Mouse (Mus musculus) G1E (cell line): ENCODE results near the gene Shd. TPM values are rescaled to one million over a fixed set of nuclear protein-coding genes. Genes with fewer than 3 reads are reported as not detected.
A peak's percentile ranks its signal among the peaks of the same experiment; 100 is the strongest.

Source experiments
- ATAC-seq: 2 replicates; pipeline ENCODE4 v1.8.0; 2016; ENCODE audit warnings: mild to moderate bottlenecking; ENCODE audit not compliant: insufficient number of reproducible peaks, poor library complexity, low FRiP score, severe bottlenecking; ENCODE audit errors: extremely low read depth
- DNase-seq: peaks from one replicate; pipeline ENCODE4 v3.0.0; 2012; ENCODE audit warnings: low spot score
- H3K27me3 ChIP-seq: 2 replicates; pipeline ENCODE4 v1.6.1; 2012; ENCODE audit warnings: mild to moderate bottlenecking, low read length, inconsistent platforms; ENCODE audit not compliant: insufficient read depth
- H3K36me3 ChIP-seq: replicated peaks from 2 replicates; pipeline ENCODE3; 2012; ENCODE audit warnings: mild to moderate bottlenecking, inconsistent platforms
- H3K4me1 ChIP-seq: 2 replicates; pipeline ENCODE4 v1.6.1; 2012; ENCODE audit warnings: low read depth, low read length, inconsistent platforms, mixed read lengths; ENCODE audit not compliant: insufficient read depth
- H3K4me3 ChIP-seq: 2 replicates; pipeline ENCODE4 v1.5.1; 2012; ENCODE audit warnings: low read depth, mild to moderate bottlenecking, inconsistent platforms, low read length, moderate library complexity, mixed read lengths
- H3K9me3 ChIP-seq: replicated peaks from 2 replicates; pipeline ENCODE4 v1.6.1; 2012; ENCODE audit warnings: inconsistent platforms
- CTCF ChIP-seq: IDR thresholded peaks from 2 replicates; pipeline ENCODE4 v1.5.1; 2012; ENCODE audit warnings: low read depth, low read length, inconsistent platforms, mixed read lengths
- GATA1 ChIP-seq: IDR thresholded peaks from 2 replicates; pipeline ENCODE4 v1.6.1; 2012; ENCODE audit warnings: borderline replicate concordance, low read length, inconsistent platforms, mixed read lengths
- GATA2 ChIP-seq: IDR thresholded peaks from 2 replicates; pipeline ENCODE4 v1.6.1; 2012; ENCODE audit warnings: low read depth, low read length, inconsistent platforms, borderline replicate concordance
- POLR2AphosphoS5 ChIP-seq: IDR thresholded peaks from 2 replicates; pipeline ENCODE4 v1.6.1; 2012; ENCODE audit warnings: low read depth, low read length, inconsistent platforms; ENCODE audit not compliant: insufficient replicate concordance
- TAL1 ChIP-seq: conservative IDR thresholded peaks from 2 replicates; pipeline ENCODE4 v1.6.1; 2012; ENCODE audit warnings: low read depth, low read length, inconsistent platforms, mixed read lengths
- polyA plus RNA-seq: library from polyadenylated mRNA; stranded (reverse); fragments of >175 nt; gene quantifications from 2 replicates; pipeline ENCODE4 v1.2.3, GENCODE M21; 2012
- total RNA-seq, 2 experiments: library from RNA; stranded (forward) in 1 of 2; stranded (reverse) in 1 of 2; fragments of 200-1000 nt in 1 of 2; fragments of >200 nt in 1 of 2; fragmentation: Nextera tagmentation in 1 of 2; gene quantifications; 2 replicates each; pipeline ENCODE4 v1.2.3; 2014 to 2017

Gene Shd
- total and polyA plus RNA-seq, 3 experiments, result 0.33 TPM; not detected in 2

DNA sequence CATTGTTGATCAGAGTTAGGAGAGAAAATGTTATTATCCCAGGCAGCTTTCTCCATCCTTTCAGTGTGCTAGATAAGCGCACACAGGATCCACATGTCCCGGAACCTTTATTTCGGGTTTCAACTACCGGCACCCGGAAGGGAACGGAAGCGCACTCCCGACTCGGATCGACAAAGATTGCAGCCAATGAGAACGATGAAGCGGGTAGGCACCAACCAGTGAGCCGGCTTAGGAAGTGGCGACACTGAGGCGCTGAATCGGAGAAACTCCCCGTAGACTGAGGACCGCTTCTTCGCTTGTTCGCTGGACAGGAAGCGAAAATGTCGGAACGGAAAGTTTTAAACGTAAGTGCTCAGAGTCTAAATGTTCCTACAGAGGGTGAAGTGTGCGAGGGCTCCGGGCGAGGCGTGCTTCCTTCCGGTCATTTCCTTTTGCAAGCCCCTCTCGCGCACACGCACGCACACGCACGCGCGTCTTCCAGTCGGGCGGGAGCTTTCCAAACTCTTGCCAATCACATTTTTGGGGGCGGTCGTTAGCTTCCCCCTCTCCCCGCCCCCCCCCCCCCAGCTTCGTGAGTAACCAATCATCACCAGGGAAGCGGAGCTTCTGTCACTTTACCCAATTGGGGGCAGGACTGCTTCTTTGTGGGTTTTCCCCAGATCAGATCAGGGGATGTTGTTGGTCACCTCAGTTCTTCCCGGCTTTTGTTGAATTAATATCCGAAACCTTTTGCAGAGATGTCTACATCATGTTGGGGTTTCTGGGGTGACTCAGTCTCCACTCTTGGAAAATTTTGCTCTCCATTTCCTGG is 11.1 kb upstream of the Shd start, which contains the start of gene Yju2:
Yju2 (plus strand) TSS at position 182 of the 811 bp plus-strand sequence.
- Histone ChIP-seq H3K4me3 (peak within 1 kb of the TSS; percentile 71), H3K9me3 (no peaks in the 10 kb centered on the region), H3K36me3 (peaks cover 51% of the 10 kb centered on the region), H3K27me3 (peaks cover 9% of the 10 kb centered on the region), H3K4me1 (peaks cover 62% of the 10 kb centered on the region)
- TF ChIP-seq CTCF (no peak), GATA2 (no peak), TAL1 (no peak), POLR2AphosphoS5 (no peak), GATA1 (no peak)
- DNase-seq, result peak; percentile 99
- ATAC-seq, result peak; percentile 90

DNA sequence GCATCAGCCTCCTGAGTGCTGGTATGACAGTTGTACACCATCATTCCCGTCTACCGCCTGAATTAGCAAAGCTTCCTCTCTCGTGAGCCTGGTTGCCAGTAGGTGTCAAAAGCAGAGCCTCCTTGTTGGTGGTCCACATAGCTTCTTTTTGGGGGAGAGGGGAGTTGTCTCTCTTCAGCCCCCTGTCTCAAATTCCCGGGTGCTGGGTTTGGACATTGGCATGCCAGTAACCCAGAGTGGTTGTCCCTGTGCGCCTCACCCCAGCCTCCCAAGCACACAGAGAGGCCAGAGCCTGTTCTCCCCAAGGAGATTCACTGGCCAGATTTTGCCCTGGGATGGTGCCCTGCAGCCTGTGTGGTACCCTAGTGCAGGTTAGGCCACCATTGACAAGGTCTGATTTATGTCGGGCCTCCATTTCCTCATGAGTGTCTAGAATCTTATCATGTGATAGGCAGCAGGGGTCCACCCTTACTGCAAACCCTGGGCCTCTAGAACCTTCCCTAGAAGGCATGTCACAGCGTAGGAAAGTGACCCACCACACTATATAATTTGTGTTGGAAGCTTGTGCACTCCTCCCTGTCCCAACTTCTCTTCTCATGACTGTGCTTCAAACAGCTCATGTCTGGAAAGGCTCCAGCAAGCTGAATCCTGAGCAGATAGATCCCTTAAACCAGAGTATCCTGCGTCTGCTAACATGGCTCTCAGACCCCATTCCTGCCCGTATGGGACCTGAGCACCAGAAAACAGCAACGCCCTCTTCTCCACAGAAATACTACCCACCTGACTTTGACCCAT is 10.1 kb upstream of the Shd start:
- TF ChIP-seq TAL1, result no peak
- no peak for TF ChIP-seq GATA2
- H3K36me3 ChIP-seq, result peaks cover 62% of the 10 kb centered on the region
- peaks cover 1% of the 10 kb centered on the region for H3K27me3 ChIP-seq
- H3K4me3 ChIP-seq, result peak overlapping the region; percentile 71
- DNase-seq, result no peak
- no peak for ATAC-seq
- peaks cover 55% of the 10 kb centered on the region for H3K4me1 ChIP-seq
- H3K9me3 ChIP-seq, result no peaks in the 10 kb centered on the region

DNA sequence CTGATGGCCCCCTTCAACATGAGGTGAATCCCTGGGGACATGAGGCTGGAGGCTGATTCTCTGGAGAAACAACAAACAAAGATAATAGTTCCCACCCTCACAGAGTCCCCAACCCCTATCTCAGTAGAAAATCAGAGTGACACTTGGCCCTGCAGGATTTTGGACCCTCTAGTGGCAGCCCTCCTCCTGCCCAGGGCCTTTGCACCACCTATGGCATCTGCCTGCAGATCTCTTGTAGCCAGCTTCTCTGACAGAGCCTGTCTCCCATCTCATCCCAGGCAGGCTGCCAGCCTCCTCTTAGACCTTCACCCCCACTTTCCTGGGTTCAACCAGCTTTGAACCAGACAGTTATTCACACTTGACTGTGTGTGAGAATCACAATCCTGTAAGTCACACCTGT is 9.5 kb upstream of the Shd start:
- Histone ChIP-seq H3K9me3 (no peaks in the 10 kb centered on the region), H3K4me1 (peaks cover 55% of the 10 kb centered on the region), H3K4me3 (no peak overlapping the region), H3K36me3 (peaks cover 68% of the 10 kb centered on the region), H3K27me3 (no peaks in the 10 kb centered on the region; the same call in 1 of the 2 replicates)
- DNase-seq, result no peak
- TF ChIP-seq POLR2AphosphoS5, result no peak
- no peak for TF ChIP-seq GATA2
- TF ChIP-seq CTCF, result no peak
- no peak for TF ChIP-seq TAL1
- no peak for TF ChIP-seq GATA1
- ATAC-seq, result no peak

DNA sequence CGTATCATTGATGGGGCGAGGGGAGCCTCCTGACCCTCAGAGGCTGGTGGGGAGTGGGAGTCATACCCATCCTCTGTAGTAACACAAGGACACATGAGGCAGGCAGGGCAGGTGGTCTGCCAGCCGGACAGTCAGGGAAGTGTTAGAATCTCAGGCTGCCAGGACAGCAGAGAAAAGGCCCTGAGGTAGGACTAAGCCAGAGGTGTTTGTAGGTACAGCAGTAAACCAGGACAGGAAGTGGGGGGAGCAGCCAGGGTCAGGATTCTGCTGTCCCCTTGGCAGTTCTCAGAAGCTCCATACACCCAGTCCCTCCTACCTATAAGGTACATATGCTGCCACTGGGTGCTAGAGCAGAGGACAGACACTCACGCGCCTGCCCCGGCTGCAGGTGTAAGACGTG is 8.6 kb upstream of the Shd start:
- DNase-seq (no peak), ATAC-seq (no peak)
- Histone ChIP-seq H3K9me3 (no peaks in the 10 kb centered on the region), H3K4me1 (peaks cover 47% of the 10 kb centered on the region), H3K36me3 (peaks cover 69% of the 10 kb centered on the region), H3K27me3 (no peaks in the 10 kb centered on the region), H3K4me3 (no peak overlapping the region)
- TF ChIP-seq CTCF (no peak), POLR2AphosphoS5 (no peak), GATA2 (no peak), TAL1 (no peak), GATA1 (no peak)

- peaks cover 36% of the 10 kb centered on the region for H3K4me1 ChIP-seq
- TF ChIP-seq GATA1, result no peak
- no peak for TF ChIP-seq GATA2
- TF ChIP-seq CTCF, result no peak
- TF ChIP-seq TAL1, result no peak
- no peak for TF ChIP-seq POLR2AphosphoS5
These were observed 7.1 kb upstream of the Shd start for GRCm38 (mm10) chr17:55963171-55963570.

GRCm38 (mm10) chr17:55964496-55964895 is 5.8 kb upstream of the Shd start:
- no peak for DNase-seq
- no peak for TF ChIP-seq TAL1
- Histone ChIP-seq H3K4me1 (peaks cover 31% of the 10 kb centered on the region), H3K4me3 (no peak overlapping the region), H3K27me3 (no peaks in the 10 kb centered on the region), H3K36me3 (peaks cover 93% of the 10 kb centered on the region), H3K9me3 (no peaks in the 10 kb centered on the region)
- no peak for ATAC-seq

More at GRCm38 (mm10) chr17:55963171-55963570, 7.1 kb upstream of the Shd start:
- H3K36me3 ChIP-seq, result peaks cover 84% of the 10 kb centered on the region
- DNase-seq (no peak), ATAC-seq (no peak)
- H3K27me3 ChIP-seq, result no peaks in the 10 kb centered on the region
- H3K4me3 ChIP-seq, result no peak overlapping the region
- no peaks in the 10 kb centered on the region for H3K9me3 ChIP-seq
